16 mouse cellular contexts compared by ENCODE assay signal in the genomic region with DNA sequence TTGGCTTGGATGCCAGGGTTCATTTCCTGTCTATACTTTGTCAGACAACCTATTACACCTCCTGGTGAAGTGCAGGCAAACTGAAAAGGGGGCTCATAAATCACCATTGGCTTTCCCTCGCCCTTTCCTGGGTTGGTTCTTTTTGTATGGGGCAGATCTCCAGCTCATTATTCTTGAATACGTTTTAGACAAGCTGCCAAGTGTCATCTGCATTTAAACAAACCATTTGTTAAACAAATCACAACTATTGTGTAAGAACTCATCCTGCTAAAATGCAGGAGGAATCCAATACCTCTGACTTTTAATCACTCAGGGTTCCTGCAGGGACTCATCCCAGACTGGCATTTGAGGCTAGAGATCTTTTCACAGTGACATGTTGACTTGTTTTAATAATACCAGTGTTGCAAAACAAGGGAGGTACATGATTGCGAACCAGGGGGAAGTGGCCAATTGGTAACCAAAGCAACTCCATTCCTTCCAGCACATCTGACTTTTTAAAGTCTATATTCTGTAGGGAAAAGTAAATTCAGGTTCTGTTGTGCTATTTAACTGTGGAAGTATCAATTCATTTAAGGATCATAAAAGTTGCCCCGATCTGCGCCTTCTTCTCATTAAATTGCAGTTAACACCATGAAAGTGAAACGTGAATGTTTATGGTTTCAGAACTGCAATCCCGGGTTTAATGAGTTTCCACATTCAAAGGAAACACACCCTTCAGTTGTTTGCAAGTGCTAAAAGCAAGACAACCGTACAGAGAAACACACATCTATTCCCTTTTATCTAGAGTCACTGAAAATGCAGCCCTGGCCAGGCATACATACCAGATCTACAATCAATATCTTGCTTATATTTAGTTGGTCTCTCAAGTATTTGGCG.
A peak's percentile ranks its signal among the peaks of the same experiment; 100 is the strongest.
DNase-seq lines count a peak whose midpoint lies in the region; ATAC-seq and TF ChIP-seq lines count a peak whose summit lies in the region.
"Had no signal": no experiment of that assay in that cellular context is flagged by ENCODE, and none has a peak within 500 bp of the region (broad histone marks: within the 10 kb centered on the region; RNA-seq: fewer than 3 reads in every experiment).

No protein-coding gene starts in this region.

- peak; percentile 25 for DNase-seq in hindbrain, postnatal 0 days (ENCODE audit: low spot score)
- peak; percentile 55 for DNase-seq in ZHBTc4 (ENCODE audit: low read depth, low spot score)
- DNase-seq in mesoderm, embryonic 11.5 days (ENCODE audit: low read depth, low spot score), result peak; percentile 72
- DNase-seq in left cerebral cortex, postnatal 10 days (ENCODE audit: extremely low spot score in 1 of 2, low spot score in 2 of 2), result no peak
- no peak for DNase-seq in layer of hippocampus, adult 18-20 months (ENCODE audit: low spot score in 2 of 2)
- no peak for DNase-seq in cerebellum, adult 8-10 months
- DNase-seq: adrenal gland, postnatal 14 days; cerebellum, adult 2 months; gastrocnemius, adult 2 months had no signal

- H3K9me3 ChIP-seq in hindbrain, postnatal 0 days (ENCODE audit: low read length), result no peaks in the 10 kb centered on the region
- H3K9me3 ChIP-seq in hindbrain, embryonic 16.5 days (ENCODE audit: control insufficient read depth, low read length), result no peaks in the 10 kb centered on the region
- no peaks in the 10 kb centered on the region for H3K9me3 ChIP-seq in embryonic facial prominence, embryonic 15.5 days (replicated peaks)
- H3K9me3 ChIP-seq: hindbrain, embryonic 12.5 days had no signal

- no peak overlapping the region for H3K27ac ChIP-seq in hindbrain, postnatal 0 days
- no peak overlapping the region for H3K27ac ChIP-seq in hindbrain, embryonic 16.5 days (ENCODE audit: low read depth, low read length)
- H3K27ac ChIP-seq in embryonic facial prominence, embryonic 15.5 days (replicated peaks), result 0 out of 2 replicates have a peak overlapping the region, but pooled peaks have one; percentile 11
- H3K27ac ChIP-seq: gastrocnemius, adult 2 months; hindbrain, embryonic 12.5 days; macrophage; stomach, postnatal 0 days had no signal

- H3K4me1 ChIP-seq in hindbrain, postnatal 0 days (ENCODE audit: insufficient read depth, low read length), result no peaks in the 10 kb centered on the region
- no peaks in the 10 kb centered on the region for H3K4me1 ChIP-seq in hindbrain, embryonic 16.5 days (ENCODE audit: control insufficient read depth, insufficient read depth, low read depth, low read length)
- H3K4me1 ChIP-seq in embryonic facial prominence, embryonic 15.5 days, result 0 out of 2 replicates have a peak, but pooled peaks cover 9% of the 10 kb centered on the region

- no peak overlapping the region for H3K9ac ChIP-seq in hindbrain, postnatal 0 days (replicated peaks; ENCODE audit: low read length)
- H3K9ac ChIP-seq in hindbrain, embryonic 16.5 days (ENCODE audit: low read depth, low read length), result no peak overlapping the region
- no peak overlapping the region for H3K9ac ChIP-seq in embryonic facial prominence, embryonic 15.5 days
- H3K9ac ChIP-seq: hindbrain, embryonic 12.5 days had no signal

- WGBS in hindbrain, postnatal 0 days, result 44% methylated on average over 9 of the region's 9 CpGs
- 37% methylated on average over 9 of the region's 9 CpGs for WGBS in hindbrain, embryonic 16.5 days
- 40% methylated on average over 9 of the region's 9 CpGs for WGBS in embryonic facial prominence, embryonic 15.5 days

- no peaks in the 10 kb centered on the region for H3K27me3 ChIP-seq in hindbrain, postnatal 0 days (ENCODE audit: insufficient read depth, low read length)
- no peaks in the 10 kb centered on the region for H3K27me3 ChIP-seq in hindbrain, embryonic 16.5 days (replicated peaks; ENCODE audit: control insufficient read depth, insufficient read depth, low read length)
- no peaks in the 10 kb centered on the region for H3K27me3 ChIP-seq in embryonic facial prominence, embryonic 15.5 days
- H3K27me3 ChIP-seq: hindbrain, embryonic 12.5 days had no signal

- H3K36me3 ChIP-seq in hindbrain, postnatal 0 days (ENCODE audit: insufficient read depth, low read length), result no peaks in the 10 kb centered on the region
- H3K36me3 ChIP-seq in hindbrain, embryonic 16.5 days (ENCODE audit: control insufficient read depth, insufficient read depth, low read length), result no peaks in the 10 kb centered on the region
- no peaks in the 10 kb centered on the region for H3K36me3 ChIP-seq in embryonic facial prominence, embryonic 15.5 days
- H3K36me3 ChIP-seq: G1E; hindbrain, embryonic 12.5 days had no signal

- no peak for TF ChIP-seq CTCF in hindbrain, postnatal 0 days (IDR thresholded peaks at IDR 0.05; ENCODE audit: low read depth)

- no peak for ATAC-seq in hindbrain, postnatal 0 days
- ATAC-seq in hindbrain, embryonic 16.5 days, result no peak
- ATAC-seq in embryonic facial prominence, embryonic 15.5 days (ENCODE audit: insufficient number of reproducible peaks, low FRiP score, low TSS enrichment, low read depth), result no peak

- H3K4me2 ChIP-seq in hindbrain, postnatal 0 days (ENCODE audit: low read depth, low read length), result no peak overlapping the region
- no peak overlapping the region for H3K4me2 ChIP-seq in hindbrain, embryonic 16.5 days (ENCODE audit: low read length)
- no peak overlapping the region for H3K4me2 ChIP-seq in embryonic facial prominence, embryonic 15.5 days (replicated peaks)
- H3K4me2 ChIP-seq: hindbrain, embryonic 12.5 days; liver, embryonic 11.5 days had no signal

- no peak overlapping the region for H3K4me3 ChIP-seq in hindbrain, postnatal 0 days (ENCODE audit: low read length)
- no peak overlapping the region for H3K4me3 ChIP-seq in hindbrain, embryonic 16.5 days (ENCODE audit: low read length)
- no peak overlapping the region for H3K4me3 ChIP-seq in embryonic facial prominence, embryonic 15.5 days (replicated peaks)
- H3K4me3 ChIP-seq: gastrocnemius, adult 2 months; hindbrain, embryonic 12.5 days had no signal

- intact Hi-C loops in left cerebral cortex, postnatal 10 days (cut with DNase I), result no loop called here

Comparison
In these comparisons a context has a peak if more than half of its experiments do, and no peak if none do; other contexts are left out.
1. DNase-seq: peak in hindbrain, postnatal 0 days (single experiment), ZHBTc4 (single experiment) and mesoderm, embryonic 11.5 days (single experiment); none in left cerebral cortex, postnatal 10 days (0 of 2), layer of hippocampus, adult 18-20 months (0 of 2) and cerebellum, adult 8-10 months (single experiment).